Mouse (Mus musculus): ENCODE measurements at regions not wholly inside any gene's neighbourhood (a gene's known extent, or its start where the extent isn't known, plus 50 kb on each side); places are given as distances from the start of the nearest gene placed in this dataset.

DNA sequence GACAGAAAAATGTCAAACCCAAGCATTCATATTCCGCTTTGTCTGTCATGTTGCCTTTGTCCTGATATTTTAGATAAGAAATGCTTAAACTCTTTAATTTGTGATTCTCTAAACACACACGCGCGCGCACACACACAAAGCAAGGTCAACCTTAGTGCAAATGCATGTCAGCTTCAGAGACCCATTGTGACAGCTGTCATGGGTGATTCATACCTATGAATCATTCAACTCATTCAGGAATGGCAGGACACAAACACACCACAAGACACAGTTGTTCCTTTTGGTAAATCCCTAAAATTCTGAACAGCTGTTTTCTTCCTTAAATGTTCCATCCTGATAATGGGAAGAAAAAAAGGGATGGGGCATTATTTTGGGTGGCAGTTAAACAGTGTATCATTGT is 144.1 kb upstream of the Dusp10 start:
- Histone ChIP-seq H3K36me3 (ENCODE audit: control insufficient read depth in 1 of 2, insufficient read depth in 2 of 2, low read length in 2 of 2) (no peaks in the 10 kb centered on the region), H3K79me2 (ENCODE audit: control insufficient read depth, insufficient read depth, low read length, poor library complexity) (no peaks in the 10 kb centered on the region), H3K27me3 (ENCODE audit: control insufficient read depth in 1 of 2, insufficient read depth in 2 of 2, low read length in 2 of 2) (no peaks in the 10 kb centered on the region), H3K4me1 (ENCODE audit: control insufficient read depth in 1 of 2, insufficient read depth in 2 of 2, low read length in 2 of 2) (no peaks in the 10 kb centered on the region), H3K9ac (ENCODE audit: control insufficient read depth, low read depth, low read length, poor library complexity, severe bottlenecking) (no peak overlapping the region), H3K9me3 (replicated peaks; ENCODE audit: insufficient read depth, low read length) (no peaks in the 10 kb centered on the region), H3K27ac (ENCODE audit: control insufficient read depth, low read depth, low read length) (no peak overlapping the region), H3K4me3 (ENCODE audit: control insufficient read depth in 1 of 2, insufficient read depth in 1 of 2, low read depth in 2 of 2, low read length in 2 of 2) (no peak overlapping the region)
- no peak for DNase-seq (ENCODE audit: low read depth, low spot score)
- no peak for TF ChIP-seq TCF12 (IDR thresholded peaks at IDR 0.05; ENCODE audit: low read depth, low read length)
- TF ChIP-seq MAZ (IDR thresholded peaks at IDR 0.05; ENCODE audit: low read depth, low read length): no peak
- no peak for TF ChIP-seq MEF2A (IDR thresholded peaks at IDR 0.05; ENCODE audit: extremely low read depth, insufficient replicate concordance, low read depth, low read length, poor library complexity, severe bottlenecking)

- H3K9me3 ChIP-seq (replicated peaks; ENCODE audit: insufficient read depth, low read length): no peaks in the 10 kb centered on the region
- H3K79me2 ChIP-seq (ENCODE audit: control insufficient read depth, insufficient read depth, low read length, poor library complexity): no peaks in the 10 kb centered on the region
- no peaks in the 10 kb centered on the region for H3K4me1 ChIP-seq (ENCODE audit: control insufficient read depth in 1 of 2, insufficient read depth in 2 of 2, low read length in 2 of 2)
- no peaks in the 10 kb centered on the region for H3K27me3 ChIP-seq (ENCODE audit: control insufficient read depth in 1 of 2, insufficient read depth in 2 of 2, low read length in 2 of 2)
- no peaks in the 10 kb centered on the region for H3K36me3 ChIP-seq (ENCODE audit: control insufficient read depth in 1 of 2, insufficient read depth in 2 of 2, low read length in 2 of 2)
- H3K4me3 ChIP-seq (ENCODE audit: control insufficient read depth in 1 of 2, insufficient read depth in 1 of 2, low read depth in 2 of 2, low read length in 2 of 2): no peak overlapping the region
- H3K9ac ChIP-seq (ENCODE audit: control insufficient read depth, low read depth, low read length, poor library complexity, severe bottlenecking): no peak overlapping the region
- TF ChIP-seq MYB (IDR thresholded peaks at IDR 0.05; ENCODE audit: low read depth, low read length) (no peak), MXI1 (IDR thresholded peaks at IDR 0.05; ENCODE audit: low read depth, low read length) (no peak), MAFK (IDR thresholded peaks at IDR 0.05; ENCODE audit: borderline replicate concordance, low read depth, low read length) (no peak), MAZ (IDR thresholded peaks at IDR 0.05; ENCODE audit: low read depth, low read length) (no peak), TBP (IDR thresholded peaks at IDR 0.05; ENCODE audit: low read depth, low read length) (no peak), ETS1 (IDR thresholded peaks at IDR 0.05; ENCODE audit: low read depth, low read length) (no peak), POLR2A (IDR thresholded peaks at IDR 0.05; ENCODE audit: control insufficient read depth in 1 of 2, insufficient read depth in 1 of 2, low read depth in 1 of 2, low read length in 2 of 2, poor library complexity in 1 of 2) (no peak), USF2 (IDR thresholded peaks at IDR 0.05; ENCODE audit: borderline replicate concordance in 1 of 2, insufficient read depth in 1 of 2, low read depth in 1 of 2, low read length in 2 of 2) (no peak), USF1 (IDR thresholded peaks at IDR 0.05; ENCODE audit: low read depth, low read length) (no peak), ZC3H11A (IDR thresholded peaks at IDR 0.05; ENCODE audit: low read depth, low read length) (no peak), POLR2AphosphoS5 (IDR thresholded peaks at IDR 0.05; ENCODE audit: borderline replicate concordance, low read depth, low read length) (no peak), ZKSCAN1 (IDR thresholded peaks at IDR 0.05; ENCODE audit: low read depth, low read length) (no peak)
- H3K27ac ChIP-seq (ENCODE audit: control insufficient read depth, low read depth, low read length): no peak overlapping the region
- DNase-seq (ENCODE audit: low read depth, low spot score): no peak
Measured at GRCm38 (mm10) chr1:183895936-183896335, 117.2 kb upstream of the Dusp10 start.

GRCm38 (mm10) chr1:183898091-183898490 is 115.0 kb upstream of the Dusp10 start:
- no peak for DNase-seq (ENCODE audit: low read depth, low spot score)
- no peaks in the 10 kb centered on the region for H3K36me3 ChIP-seq (ENCODE audit: control insufficient read depth in 1 of 2, insufficient read depth in 2 of 2, low read length in 2 of 2)
- no peak overlapping the region for H3K9ac ChIP-seq (ENCODE audit: control insufficient read depth, low read depth, low read length, poor library complexity, severe bottlenecking)
- no peaks in the 10 kb centered on the region for H3K4me1 ChIP-seq (ENCODE audit: control insufficient read depth in 1 of 2, insufficient read depth in 2 of 2, low read length in 2 of 2)
- H3K9me3 ChIP-seq (replicated peaks; ENCODE audit: insufficient read depth, low read length): no peaks in the 10 kb centered on the region
- no peak overlapping the region for H3K4me3 ChIP-seq (ENCODE audit: control insufficient read depth in 1 of 2, insufficient read depth in 1 of 2, low read depth in 2 of 2, low read length in 2 of 2)
- H3K27ac ChIP-seq (ENCODE audit: control insufficient read depth, low read depth, low read length): no peak overlapping the region
- H3K79me2 ChIP-seq (ENCODE audit: control insufficient read depth, insufficient read depth, low read length, poor library complexity): no peaks in the 10 kb centered on the region
- no peaks in the 10 kb centered on the region for H3K27me3 ChIP-seq (ENCODE audit: control insufficient read depth in 1 of 2, insufficient read depth in 2 of 2, low read length in 2 of 2)
- TF ChIP-seq JUND (IDR thresholded peaks at IDR 0.05; ENCODE audit: low read depth, low read length) (no peak), RCOR1 (IDR thresholded peaks at IDR 0.05; ENCODE audit: low read depth, low read length) (no peak), ETS1 (IDR thresholded peaks at IDR 0.05; ENCODE audit: low read depth, low read length) (no peak), POLR2AphosphoS2 (IDR thresholded peaks at IDR 0.05; ENCODE audit: low read length) (no peak), MAX (IDR thresholded peaks at IDR 0.05; ENCODE audit: low read length) (no peak), USF2 (IDR thresholded peaks at IDR 0.05; ENCODE audit: borderline replicate concordance in 1 of 2, insufficient read depth in 1 of 2, low read depth in 1 of 2, low read length in 2 of 2) (no peak), MAZ (IDR thresholded peaks at IDR 0.05; ENCODE audit: low read depth, low read length) (no peak), POLR2A (IDR thresholded peaks at IDR 0.05; ENCODE audit: control insufficient read depth in 1 of 2, insufficient read depth in 1 of 2, low read depth in 1 of 2, low read length in 2 of 2, poor library complexity in 1 of 2) (no peak), CHD2 (IDR thresholded peaks at IDR 0.05; ENCODE audit: low read length) (no peak), POLR2AphosphoS5 (IDR thresholded peaks at IDR 0.05; ENCODE audit: borderline replicate concordance, low read depth, low read length) (no peak), MAFK (IDR thresholded peaks at IDR 0.05; ENCODE audit: borderline replicate concordance, low read depth, low read length) (no peak)

Data from MEL (cell line).